Mouse (Mus musculus): ENCODE results near the gene Reln. TPM values are rescaled to one million over a fixed set of nuclear protein-coding genes. Genes with fewer than 3 reads are reported as not detected.
A peak's percentile ranks its signal among the peaks of the same experiment; 100 is the strongest.

Gene Reln
- total and polyA plus RNA-seq, 2 experiments from 2014 or later = 25.3 to 189 TPM

DNA sequence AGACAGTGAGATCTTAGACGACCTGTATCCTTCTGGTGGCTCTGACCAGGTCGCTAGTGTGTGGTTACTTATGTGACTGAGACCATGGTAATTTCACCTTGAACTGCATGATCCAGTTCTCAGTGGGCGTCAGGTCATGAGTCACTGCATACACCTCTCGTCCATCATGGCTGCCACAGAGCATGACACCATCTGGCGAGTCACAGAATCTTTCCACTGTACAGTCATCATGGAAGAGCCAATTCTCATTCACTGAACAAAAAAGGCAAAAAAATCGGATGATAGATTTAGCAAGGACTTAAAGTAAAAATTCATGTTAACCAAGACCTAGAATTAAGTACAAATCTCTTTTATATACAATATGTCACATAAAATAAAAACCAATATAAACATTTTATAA, 424.2 kb downstream of the Reln start:
- no peak for TF ChIP-seq CTCF (IDR thresholded peaks at IDR 0.05)
- no peak overlapping the region for H3K4me2 ChIP-seq (ENCODE audit: low read depth, low read length, poor library complexity, severe bottlenecking)
- H3K9me3 ChIP-seq (ENCODE audit: low read length) = no peaks in the 10 kb centered on the region
- WGBS = 87% methylated on average over 6 of the region's 6 CpGs
- DNase-seq (ENCODE audit: low spot score) = no peak
- H3K27ac ChIP-seq (ENCODE audit: low read depth, low read length) = no peak overlapping the region
- H3K4me1 ChIP-seq (ENCODE audit: insufficient read depth, low read length) = no peaks in the 10 kb centered on the region
- H3K9ac ChIP-seq (replicated peaks; ENCODE audit: low read length, poor library complexity, severe bottlenecking) = no peak overlapping the region
- H3K27me3 ChIP-seq (ENCODE audit: insufficient read depth, low read length) = no peaks in the 10 kb centered on the region
- no peak for ATAC-seq (ENCODE audit: low FRiP score)
- 0 out of 2 replicates have a peak, but pooled peaks cover 3% of the 10 kb centered on the region for H3K36me3 ChIP-seq (ENCODE audit: insufficient read depth, low read length)
- H3K4me3 ChIP-seq (ENCODE audit: low read depth, low read length) = no peak overlapping the region

DNA sequence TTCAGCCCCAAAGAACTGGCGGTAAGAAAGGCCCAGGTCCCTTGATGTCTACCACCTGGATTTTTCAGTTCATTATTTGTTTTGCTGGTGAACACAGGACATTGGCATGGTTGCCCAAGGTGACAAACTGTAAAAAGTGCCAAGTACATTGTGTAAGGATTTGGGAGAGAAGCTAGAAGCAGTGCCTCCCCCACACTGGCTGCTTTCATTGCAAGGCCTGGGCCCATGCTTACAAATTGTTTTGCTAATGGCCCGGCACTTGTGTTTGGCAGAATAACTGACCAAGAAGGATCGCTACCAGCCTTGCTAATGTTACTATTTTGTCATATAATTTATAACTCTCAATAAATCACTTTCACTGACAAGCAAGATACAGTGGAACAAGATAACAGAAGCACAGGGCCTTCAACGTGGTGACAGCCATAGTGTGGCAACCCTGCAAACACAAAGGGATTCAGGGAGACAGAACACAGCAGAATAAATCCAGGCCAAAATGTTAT, 425.2 kb downstream of the Reln start:
- 78% methylated on average over 4 of the region's 4 CpGs for WGBS
- no peaks in the 10 kb centered on the region for H3K27me3 ChIP-seq (ENCODE audit: insufficient read depth, low read length)
- no peaks in the 10 kb centered on the region for H3K4me1 ChIP-seq (ENCODE audit: insufficient read depth, low read length)
- H3K27ac ChIP-seq (ENCODE audit: low read depth, low read length) = no peak overlapping the region
- no peak for DNase-seq (ENCODE audit: low spot score)
- no peak overlapping the region for H3K4me3 ChIP-seq (ENCODE audit: low read depth, low read length)
- no peak overlapping the region for H3K9ac ChIP-seq (replicated peaks; ENCODE audit: low read length, poor library complexity, severe bottlenecking)
- no peak overlapping the region for H3K4me2 ChIP-seq (ENCODE audit: low read depth, low read length, poor library complexity, severe bottlenecking)
- 0 out of 2 replicates have a peak, but pooled peaks cover 3% of the 10 kb centered on the region for H3K36me3 ChIP-seq (ENCODE audit: insufficient read depth, low read length)
- no peak for TF ChIP-seq CTCF (IDR thresholded peaks at IDR 0.05)
- no peak for ATAC-seq (ENCODE audit: low FRiP score)
- H3K9me3 ChIP-seq (ENCODE audit: low read length) = no peaks in the 10 kb centered on the region

DNA sequence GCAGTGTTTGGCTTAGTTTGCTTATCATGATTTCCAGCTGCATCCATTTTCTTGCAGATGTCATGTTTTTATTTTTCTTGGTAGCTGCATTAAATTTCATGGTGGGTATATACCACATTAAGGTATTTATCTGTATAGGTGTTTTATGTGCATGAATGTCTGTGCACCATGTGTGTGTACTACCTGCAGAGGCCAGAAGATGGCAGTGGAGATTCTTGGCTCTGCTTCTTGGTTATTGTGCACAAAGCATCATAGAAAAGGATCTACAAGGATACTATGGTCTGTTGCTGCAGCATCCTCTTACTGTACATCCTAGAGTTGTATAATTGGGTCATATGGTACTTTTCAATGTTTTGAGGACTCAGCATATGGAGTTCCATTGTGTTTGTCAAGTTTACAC, 428.5 kb downstream of the Reln start:
- no peak overlapping the region for H3K27ac ChIP-seq (ENCODE audit: low read depth, low read length)
- H3K9me3 ChIP-seq (ENCODE audit: low read length) = no peaks in the 10 kb centered on the region
- peak; percentile 65 for TF ChIP-seq CTCF (IDR thresholded peaks at IDR 0.05)
- no peak overlapping the region for H3K4me2 ChIP-seq (ENCODE audit: low read depth, low read length, poor library complexity, severe bottlenecking)
- no peaks in the 10 kb centered on the region for H3K27me3 ChIP-seq (ENCODE audit: insufficient read depth, low read length)
- ATAC-seq (ENCODE audit: low FRiP score) (no peak), DNase-seq (ENCODE audit: low spot score) (no peak)
- H3K4me3 ChIP-seq (ENCODE audit: low read depth, low read length) = no peak overlapping the region
- no peaks in the 10 kb centered on the region for H3K4me1 ChIP-seq (ENCODE audit: insufficient read depth, low read length)
- no peak overlapping the region for H3K9ac ChIP-seq (replicated peaks; ENCODE audit: low read length, poor library complexity, severe bottlenecking)
- 0 out of 2 replicates have a peak, but pooled peaks cover 3% of the 10 kb centered on the region for H3K36me3 ChIP-seq (ENCODE audit: insufficient read depth, low read length)

DNA sequence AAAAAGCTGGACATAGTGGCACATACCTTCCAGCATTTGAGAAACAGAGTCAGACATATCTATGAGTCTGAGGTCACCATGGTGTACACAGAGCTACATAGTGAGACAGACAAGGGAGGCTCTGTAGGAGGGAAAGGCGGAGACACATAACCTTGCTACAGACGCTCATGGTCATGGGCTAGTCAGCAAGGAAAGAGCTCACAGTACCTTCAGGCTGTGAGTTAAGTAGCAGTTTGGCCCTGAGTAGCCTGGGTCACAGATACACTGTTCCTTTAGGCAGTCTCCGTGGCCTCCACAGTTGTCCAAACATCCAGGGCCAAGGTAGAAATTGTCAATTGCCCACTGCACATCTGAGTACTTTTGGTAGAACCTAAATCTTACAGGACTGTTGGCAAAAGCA, 429.7 kb downstream of the Reln start:
- Histone ChIP-seq H3K9ac (replicated peaks; ENCODE audit: low read length, poor library complexity, severe bottlenecking) (no peak overlapping the region), H3K4me2 (ENCODE audit: low read depth, low read length, poor library complexity, severe bottlenecking) (no peak overlapping the region), H3K27ac (ENCODE audit: low read depth, low read length) (no peak overlapping the region), H3K4me1 (ENCODE audit: insufficient read depth, low read length) (no peaks in the 10 kb centered on the region), H3K27me3 (ENCODE audit: insufficient read depth, low read length) (no peaks in the 10 kb centered on the region), H3K36me3 (ENCODE audit: insufficient read depth, low read length) (0 out of 2 replicates have a peak, but pooled peaks cover 3% of the 10 kb centered on the region), H3K9me3 (ENCODE audit: low read length) (no peaks in the 10 kb centered on the region), H3K4me3 (ENCODE audit: low read depth, low read length) (no peak overlapping the region)
- WGBS = 86% methylated on average over 3 of the region's 3 CpGs
- DNase-seq (ENCODE audit: low spot score) (no peak), ATAC-seq (ENCODE audit: low FRiP score) (no peak)
- TF ChIP-seq CTCF (IDR thresholded peaks at IDR 0.05) = no peak

DNA sequence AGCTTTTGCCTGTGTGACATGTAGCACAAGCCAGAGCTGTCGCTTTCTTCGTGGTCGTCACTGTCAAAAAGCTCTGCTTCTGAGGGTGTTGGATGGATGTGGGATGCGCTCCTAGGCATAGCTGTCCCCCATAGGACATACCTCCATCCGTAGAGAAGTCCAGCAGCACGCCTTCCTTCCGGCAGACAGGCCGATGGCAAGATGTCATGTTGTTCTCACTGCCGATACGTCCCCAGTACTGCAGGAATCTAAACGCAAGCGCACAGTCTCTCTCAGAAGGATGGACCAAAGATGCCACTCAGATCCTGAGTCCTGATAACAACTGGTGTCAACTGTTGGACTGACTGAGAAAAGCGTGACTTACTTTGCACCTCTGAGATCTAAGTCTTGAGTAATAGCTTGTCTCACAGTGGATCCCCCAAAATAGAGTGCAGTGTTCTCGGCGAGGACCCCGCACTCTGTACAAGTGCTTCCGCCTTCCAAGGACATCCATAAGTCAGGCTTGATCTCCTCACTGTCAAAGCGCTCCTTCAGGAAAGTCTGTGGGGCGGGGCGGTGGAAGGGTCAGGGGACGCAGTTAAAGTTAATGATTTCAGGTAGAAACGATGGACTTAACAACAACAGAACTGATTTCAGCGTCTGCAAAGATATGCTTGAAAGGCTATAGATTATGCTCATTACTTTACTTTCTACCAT, 431.5 kb downstream of the Reln start:
- Histone ChIP-seq H3K36me3 (ENCODE audit: insufficient read depth, low read length) (no peaks in the 10 kb centered on the region), H3K4me3 (ENCODE audit: low read depth, low read length) (no peak overlapping the region), H3K9ac (replicated peaks; ENCODE audit: low read length, poor library complexity, severe bottlenecking) (no peak overlapping the region), H3K4me2 (ENCODE audit: low read depth, low read length, poor library complexity, severe bottlenecking) (no peak overlapping the region), H3K27me3 (ENCODE audit: insufficient read depth, low read length) (no peaks in the 10 kb centered on the region), H3K27ac (ENCODE audit: low read depth, low read length) (no peak overlapping the region), H3K4me1 (ENCODE audit: insufficient read depth, low read length) (no peaks in the 10 kb centered on the region), H3K9me3 (ENCODE audit: low read length) (no peaks in the 10 kb centered on the region)
- DNase-seq (ENCODE audit: low spot score) = no peak
- no peak for ATAC-seq (ENCODE audit: low FRiP score)
- 92% methylated on average over 23 of the region's 23 CpGs for WGBS
- TF ChIP-seq CTCF (IDR thresholded peaks at IDR 0.05) = no peak

DNA sequence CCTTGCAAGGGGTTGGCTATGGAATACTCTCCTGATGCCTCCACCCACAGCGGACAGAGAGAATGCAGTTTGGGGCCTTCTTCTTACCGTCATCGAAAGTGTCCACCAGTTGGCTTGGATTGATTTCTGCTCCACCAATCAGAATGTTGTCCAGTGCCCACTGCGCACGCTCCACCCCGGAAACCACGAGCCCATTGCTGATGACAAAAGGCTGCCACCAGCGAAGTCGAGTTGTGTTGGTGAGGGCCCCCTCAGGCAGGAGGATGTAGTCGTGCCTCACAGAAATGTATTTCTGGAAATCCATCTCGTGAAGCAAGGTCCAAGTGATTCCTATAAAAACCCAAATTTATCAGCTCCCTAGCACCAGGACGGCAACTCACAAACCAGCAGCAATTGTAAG, 433.8 kb downstream of the Reln start:
- WGBS = 94% methylated on average over 12 of the region's 12 CpGs
- Histone ChIP-seq H3K9ac (replicated peaks; ENCODE audit: low read length, poor library complexity, severe bottlenecking) (no peak overlapping the region), H3K36me3 (ENCODE audit: insufficient read depth, low read length) (no peaks in the 10 kb centered on the region), H3K4me1 (ENCODE audit: insufficient read depth, low read length) (no peaks in the 10 kb centered on the region), H3K4me3 (ENCODE audit: low read depth, low read length) (no peak overlapping the region), H3K9me3 (ENCODE audit: low read length) (no peaks in the 10 kb centered on the region), H3K27me3 (ENCODE audit: insufficient read depth, low read length) (no peaks in the 10 kb centered on the region), H3K4me2 (ENCODE audit: low read depth, low read length, poor library complexity, severe bottlenecking) (no peak overlapping the region), H3K27ac (ENCODE audit: low read depth, low read length) (no peak overlapping the region)
- no peak for DNase-seq (ENCODE audit: low spot score)
- no peak for ATAC-seq (ENCODE audit: low FRiP score)
- no peak for TF ChIP-seq CTCF (IDR thresholded peaks at IDR 0.05)
